In genomic region chr12:29534326-29534725, GRCm38 (mm10) we compare ENCODE assay signal across 12 mouse cellular contexts. TPM values are rescaled to one million over a fixed set of nuclear protein-coding genes. Genes with fewer than 3 reads are reported as not detected.
DNase-seq lines count a peak whose midpoint lies in the region; ATAC-seq lines count a peak whose summit lies in the region.
"Had no signal": no experiment of that assay in that cellular context is flagged by ENCODE, and none has a peak within 500 bp of the region (broad histone marks: within the 10 kb centered on the region; RNA-seq: fewer than 3 reads in every experiment).

No protein-coding gene starts in this region.

- no peaks in the 10 kb centered on the region for H3K9me3 ChIP-seq in hindbrain, embryonic 16.5 days (ENCODE audit: control insufficient read depth, low read length)
- H3K9me3 ChIP-seq in neural tube, embryonic 15.5 days (replicated peaks) = no peaks in the 10 kb centered on the region

- H3K4me1 ChIP-seq in hindbrain, embryonic 16.5 days (ENCODE audit: control insufficient read depth, insufficient read depth, low read depth, low read length) = peaks cover 13% of the 10 kb centered on the region
- peaks cover 30% of the 10 kb centered on the region for H3K4me1 ChIP-seq in neural tube, embryonic 15.5 days

- peak overlapping the region; percentile 59 for H3K4me3 ChIP-seq in hindbrain, embryonic 16.5 days (ENCODE audit: low read length)
- peak overlapping the region; percentile 49 for H3K4me3 ChIP-seq in neural tube, embryonic 15.5 days (replicated peaks)
- H3K4me3 ChIP-seq: erythroblast, embryonic 14.5 days had no signal

- peak; percentile 34 to 65 for DNase-seq in cerebellum, adult 18-20 months
- no peak for DNase-seq in cerebellum, adult 11-12 months
- peak; percentile 48 for DNase-seq in retina, embryonic 14.5 days (ENCODE audit: low spot score)
- no peak for DNase-seq in retina, postnatal 1 day
- DNase-seq in spleen, adult 18-20 months = no peak
- no peak for DNase-seq in kidney, postnatal 36 days
- DNase-seq: kidney, adult 2 months; lung, postnatal 14 days had no signal

- H3K4me2 ChIP-seq in hindbrain, embryonic 16.5 days (ENCODE audit: low read length) = peak overlapping the region; percentile 81
- H3K4me2 ChIP-seq in neural tube, embryonic 15.5 days = peak overlapping the region; percentile 65

- H3K27me3 ChIP-seq in hindbrain, embryonic 16.5 days (replicated peaks; ENCODE audit: control insufficient read depth, insufficient read depth, low read length) = no peaks in the 10 kb centered on the region
- H3K27me3 ChIP-seq in neural tube, embryonic 15.5 days (replicated peaks) = no peaks in the 10 kb centered on the region

- H3K9ac ChIP-seq in hindbrain, embryonic 16.5 days (ENCODE audit: low read depth, low read length) = peak overlapping the region; percentile 82
- peak overlapping the region; percentile 73 for H3K9ac ChIP-seq in neural tube, embryonic 15.5 days (replicated peaks)

- no peaks in the 10 kb centered on the region for H3K36me3 ChIP-seq in hindbrain, embryonic 16.5 days (ENCODE audit: control insufficient read depth, insufficient read depth, low read length)
- no peaks in the 10 kb centered on the region for H3K36me3 ChIP-seq in neural tube, embryonic 15.5 days

- WGBS in hindbrain, embryonic 16.5 days = 3% methylated on average over 6 of the region's 6 CpGs
- WGBS in neural tube, embryonic 15.5 days = 4% methylated on average over 6 of the region's 6 CpGs

- peak overlapping the region; percentile 96 for H3K27ac ChIP-seq in hindbrain, embryonic 16.5 days (ENCODE audit: low read depth, low read length)
- H3K27ac ChIP-seq in neural tube, embryonic 15.5 days (replicated peaks) = peak overlapping the region; percentile 95

- peak; percentile 64 for ATAC-seq in hindbrain, embryonic 16.5 days
- peak; percentile 70 for ATAC-seq in neural tube, embryonic 15.5 days (ENCODE audit: low FRiP score)

RNA-seq across cellular contexts. Expression of gene Myt1l, which starts 6.1 kb away (rescaled TPM):
- 213 and 236 TPM in 2 replicates for polyA plus RNA-seq in hindbrain, embryonic 16.5 days (2015; fragmentation: Nextera tagmentation; extraction: Ambion mirVana)
- 178 and 228 TPM in 2 replicates for polyA plus RNA-seq in neural tube, embryonic 15.5 days (2015; fragmentation: Nextera tagmentation; extraction: Ambion mirVana)
- polyA plus RNA-seq: erythroblast, embryonic 14.5 days; kidney, adult 2 months; spleen, adult 2 months had no signal

Comparison
In these comparisons a context has a peak if more than half of its experiments do, and no peak if none do; other contexts are left out.
1. DNase-seq: peak in cerebellum, adult 18-20 months (2 of 2) and retina, embryonic 14.5 days (single experiment); none in cerebellum, adult 11-12 months (single experiment), retina, postnatal 1 day (single experiment), spleen, adult 18-20 months (0 of 2) and kidney, postnatal 36 days (0 of 2).